Mouse (Mus musculus) heart, adult 8-10 months (tissue): Measurements from ENCODE around the gene Susd3. TPM values are rescaled to one million over a fixed set of nuclear protein-coding genes. Genes with fewer than 3 reads are reported as not detected.

ENCODE experiments used
- DNase-seq: peaks from one replicate; pipeline ENCODE4 v3.0.0; 2022; ENCODE audit warnings: low spot score
- total RNA-seq, 4 experiments: library from RNA; stranded (reverse); gene quantifications; 2 replicates each; pipeline ENCODE4 v1.2.4; 2022

Susd3 gene
- total RNA-seq, 4 experiments from 2014 or later, result 0.31 to 0.78 (median 0.64) TPM

DNA sequence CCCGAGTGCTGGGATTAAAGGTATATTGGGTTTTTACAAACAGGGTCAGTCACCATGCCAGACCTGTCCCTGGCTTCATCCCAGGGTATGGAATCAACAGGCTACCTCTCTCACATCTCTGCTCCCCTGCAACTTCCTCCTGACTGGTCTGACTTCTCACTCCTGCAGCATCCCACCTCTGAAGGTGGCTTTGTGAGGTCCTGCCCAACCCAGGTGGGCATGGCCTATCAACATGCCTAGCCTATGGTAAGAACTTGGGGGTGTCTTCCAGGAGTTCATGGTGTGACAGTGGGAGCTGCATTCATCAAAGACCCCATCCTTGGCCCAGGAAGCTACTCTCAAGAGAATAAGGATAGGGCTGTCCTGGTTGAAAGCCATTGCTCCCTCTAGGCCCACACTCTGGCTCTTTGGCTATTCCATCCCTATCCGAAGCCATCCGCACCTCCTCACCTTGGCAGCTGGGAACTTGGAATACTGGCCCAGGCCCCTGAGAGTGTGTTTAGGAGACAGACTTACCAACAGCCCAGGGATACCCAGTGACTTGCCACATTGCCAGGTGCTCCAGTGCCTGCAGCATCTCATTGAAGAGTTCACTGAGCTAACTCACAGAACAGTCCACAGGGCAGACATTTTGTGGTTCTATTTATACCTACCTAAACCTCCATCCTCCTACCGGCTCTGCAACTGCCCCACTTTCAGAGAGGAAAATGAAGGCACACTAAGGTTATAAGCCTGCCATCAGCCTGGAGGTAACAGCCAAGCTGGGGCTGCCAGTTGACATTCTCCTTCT, 35.6 kb downstream of the Susd3 start:
- no peak for DNase-seq

DNA sequence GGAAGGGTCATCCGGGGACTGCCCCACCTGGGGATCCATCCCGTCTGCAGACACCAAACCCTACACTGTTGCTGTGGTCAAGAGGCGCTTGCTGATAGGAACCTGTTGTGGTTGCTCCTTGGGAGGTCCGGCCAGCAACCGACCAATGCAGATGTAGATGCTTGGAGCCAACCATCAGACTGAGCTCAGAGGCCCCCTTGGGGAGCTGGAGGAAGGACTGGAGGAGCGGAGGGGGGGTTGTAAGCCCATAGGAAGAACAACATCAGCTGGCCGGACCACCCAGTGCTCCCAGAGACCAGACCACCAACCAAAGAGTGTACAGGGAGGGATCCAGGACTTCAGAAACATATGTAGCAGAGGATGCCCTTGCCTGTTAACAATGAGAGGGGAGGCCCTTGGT, 39.2 kb downstream of the Susd3 start:
- DNase-seq, result no peak

DNA sequence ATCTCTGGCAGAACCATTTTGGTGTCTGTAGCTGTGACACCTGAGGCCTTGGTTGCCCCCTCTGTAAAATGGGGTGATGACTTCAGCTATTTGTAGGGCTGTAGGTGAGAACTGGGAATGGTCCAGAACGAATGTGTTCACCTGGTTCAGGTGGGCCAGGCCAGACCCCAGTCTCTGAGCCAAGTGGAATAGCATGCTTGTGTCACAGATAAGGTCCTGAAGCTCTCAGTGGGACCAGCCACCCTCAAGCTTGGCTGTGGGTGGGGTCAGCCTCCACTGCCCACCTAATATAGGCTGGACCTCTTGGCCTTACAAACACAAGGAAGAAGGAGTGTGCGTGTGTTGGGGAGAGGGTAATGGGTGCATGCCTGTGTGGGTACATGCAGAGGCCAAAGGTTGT, 42.2 kb downstream of the Susd3 start:
- DNase-seq, result no peak

DNA sequence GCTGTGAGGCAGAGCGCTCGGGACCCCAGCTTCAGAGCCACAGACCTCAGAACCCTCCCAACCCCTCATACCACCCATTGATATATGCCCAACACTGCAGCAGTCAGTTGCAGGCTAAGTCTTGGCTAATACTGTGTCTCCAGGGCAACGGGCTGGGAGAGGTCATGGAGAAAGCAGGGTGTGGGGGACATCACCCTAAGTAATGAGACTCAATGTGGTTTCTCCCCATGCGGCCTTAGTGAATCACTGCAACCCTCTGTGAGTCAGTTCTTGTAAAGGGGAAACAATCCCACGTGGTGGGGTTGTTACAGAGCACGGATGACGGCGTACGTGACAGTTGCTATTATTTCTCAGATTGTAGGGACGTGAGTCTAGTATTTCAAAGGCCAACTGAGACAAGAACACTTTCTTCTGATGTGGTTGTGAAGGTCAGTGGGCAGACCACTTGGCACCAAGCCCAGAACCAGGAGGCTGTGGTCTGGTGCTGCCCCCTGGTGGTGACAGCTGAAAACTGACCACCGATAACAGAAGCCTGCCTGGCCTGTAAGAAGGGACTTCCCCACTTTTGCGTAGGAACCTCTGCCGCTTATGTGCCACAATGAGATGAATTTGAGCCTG, 43.0 kb downstream of the Susd3 start:
- peak; percentile 82 for DNase-seq

DNA sequence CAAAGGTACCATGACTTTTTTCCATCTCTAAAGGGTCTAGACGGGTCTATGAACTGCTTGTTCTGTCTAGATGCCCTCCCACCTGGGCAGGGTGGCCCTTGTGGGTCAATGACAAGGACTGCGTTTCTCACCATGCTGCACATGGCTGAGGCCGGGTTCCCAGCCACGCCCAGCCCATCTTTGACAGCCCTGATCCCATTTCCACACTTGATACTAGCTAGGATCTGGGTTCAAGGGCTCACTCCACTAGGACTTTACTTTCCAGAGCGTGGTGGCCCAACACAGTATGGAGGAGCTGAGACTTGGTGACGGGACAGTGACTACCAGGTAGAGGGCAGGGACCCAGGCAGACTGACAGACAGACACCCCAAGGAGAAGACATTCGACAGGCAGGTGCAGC, 46.0 kb downstream of the Susd3 start:
- no peak for DNase-seq

DNA sequence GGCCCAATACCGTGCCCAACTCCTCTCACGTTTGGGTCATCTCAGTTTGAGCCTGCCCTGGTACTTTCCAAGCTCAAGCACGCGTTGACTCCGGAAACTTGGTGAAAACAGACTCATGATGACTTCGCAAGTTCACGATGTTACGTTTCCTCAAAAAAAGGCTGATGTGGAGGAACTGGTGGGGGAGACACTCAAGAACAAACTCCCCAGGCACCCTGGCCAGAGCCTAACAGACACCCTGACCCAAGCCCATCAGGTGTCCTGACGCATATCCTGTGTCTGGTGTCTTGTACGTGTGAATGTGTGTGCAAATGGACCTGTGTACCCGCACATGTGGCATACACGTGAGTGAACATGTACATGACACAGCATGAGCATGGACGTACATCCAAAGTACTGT, 47.8 kb downstream of the Susd3 start:
- DNase-seq, result no peak

DNA sequence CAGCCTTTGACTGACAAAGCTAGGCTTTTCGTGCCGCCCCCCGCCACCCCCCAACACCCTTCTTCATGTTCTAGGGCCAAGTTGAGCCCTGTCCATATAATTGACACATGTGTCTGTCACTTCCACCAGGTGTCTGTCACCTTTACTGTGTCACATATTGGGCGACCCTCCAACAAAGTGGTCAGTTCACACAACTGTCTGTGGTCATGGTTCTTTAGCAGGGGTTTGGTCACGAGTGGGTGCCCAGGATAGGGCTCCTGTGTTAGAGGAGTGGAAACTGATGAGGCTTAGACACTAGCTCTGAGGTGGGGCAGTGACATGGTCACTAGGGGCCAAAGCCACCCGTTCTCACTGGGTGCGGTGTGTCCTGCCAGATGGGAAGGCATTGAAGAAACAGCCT, 48.6 kb downstream of the Susd3 start:
- DNase-seq, result no peak

DNA sequence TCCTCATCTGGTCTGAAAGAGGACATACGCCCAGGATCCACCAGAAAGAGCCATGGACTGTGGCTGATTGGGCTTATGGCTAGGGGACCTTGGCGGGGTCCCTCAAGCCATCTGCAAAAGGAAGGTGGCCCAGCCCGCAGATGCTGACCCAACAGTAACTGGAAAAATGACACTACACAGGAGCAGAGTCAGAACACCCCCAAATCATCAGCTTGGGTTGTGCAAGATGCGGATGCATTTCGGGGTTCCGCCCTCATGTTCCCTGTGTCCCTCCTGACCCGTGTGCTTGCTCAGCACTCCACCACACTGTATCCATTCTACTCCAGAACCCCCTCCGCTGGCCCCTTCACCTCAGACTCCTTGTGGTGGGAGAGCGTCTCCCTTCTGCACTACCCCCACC, 49.8 kb downstream of the Susd3 start:
- DNase-seq, result no peak

DNA sequence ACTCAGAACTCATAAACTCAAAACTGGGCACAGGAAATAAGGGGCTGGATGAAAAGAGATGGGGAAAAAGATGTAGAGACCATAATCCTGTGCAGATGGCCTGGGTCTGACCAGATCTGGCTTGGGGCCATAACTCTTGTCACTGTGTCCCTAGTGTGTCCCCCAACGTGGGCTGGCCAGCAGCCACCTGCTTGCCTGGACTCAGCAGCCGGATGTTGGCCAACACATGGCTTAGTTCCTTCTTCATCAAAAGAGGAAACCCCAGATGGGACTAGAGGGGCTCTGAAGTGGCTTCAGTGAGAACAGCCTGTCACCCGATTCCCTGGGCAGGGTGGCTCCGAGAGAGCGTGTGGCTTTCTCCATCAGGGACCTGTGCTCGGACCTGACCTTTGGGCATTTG, 51.7 kb downstream of the Susd3 start:
- DNase-seq, result peak; percentile 49

DNA sequence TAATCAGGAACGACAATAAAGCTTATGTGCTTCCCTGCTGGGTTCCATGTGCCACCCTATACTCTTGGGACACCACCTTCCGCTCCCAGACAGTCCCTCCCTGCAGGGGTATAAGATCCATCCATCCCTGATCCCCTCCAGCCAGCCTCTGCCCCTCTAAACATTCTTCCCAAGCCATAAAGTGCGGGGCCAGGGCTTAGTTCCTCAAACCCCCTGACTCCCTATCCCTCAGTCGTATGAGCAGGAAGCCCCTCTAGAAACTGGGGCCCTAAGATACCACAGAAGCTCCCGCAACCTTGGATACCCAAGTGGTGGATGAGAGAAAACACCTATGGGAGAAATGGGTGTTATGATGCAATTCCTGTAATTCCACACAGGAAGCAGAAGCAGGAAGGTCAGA, 52.3 kb downstream of the Susd3 start:
- DNase-seq, result no peak

DNA sequence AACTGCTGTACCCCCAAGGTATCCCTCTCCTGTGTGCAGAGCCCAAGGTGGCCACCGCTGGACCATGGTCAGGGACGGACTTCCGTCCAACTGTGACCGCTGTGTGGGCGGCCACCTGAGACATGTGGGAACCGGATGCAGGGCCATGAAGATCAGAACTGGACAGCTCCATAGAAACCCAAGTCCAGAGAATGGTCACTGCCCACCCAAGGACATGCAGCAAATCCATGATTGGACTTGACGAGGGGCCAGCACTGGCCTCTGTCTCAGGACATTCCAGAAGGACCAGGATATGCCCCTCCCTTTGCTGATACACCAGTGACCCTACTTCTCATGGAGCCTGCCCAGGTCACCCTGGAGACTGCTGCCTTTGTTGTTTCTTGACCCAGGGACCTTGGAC, 52.9 kb downstream of the Susd3 start:
- DNase-seq, result no peak

DNA sequence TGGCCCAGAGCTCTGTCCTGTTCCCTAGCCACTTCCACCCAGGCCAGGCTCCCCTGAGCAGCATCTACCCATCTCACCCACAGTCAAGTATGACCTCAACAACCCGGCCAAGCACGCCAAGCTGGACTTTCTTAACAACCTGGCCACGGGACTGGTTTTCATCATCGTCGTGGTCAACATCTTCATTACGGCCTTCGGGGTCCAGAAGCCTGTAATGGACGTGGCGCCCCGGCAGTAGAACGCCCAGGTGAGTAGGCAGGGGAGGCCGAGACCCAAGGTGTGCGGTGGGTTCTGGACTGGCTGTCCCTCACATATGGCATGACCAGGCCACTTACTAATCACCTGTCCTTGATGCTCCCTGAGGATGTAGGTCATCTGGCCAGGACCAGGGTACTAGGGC, 53.7 kb downstream of the Susd3 start:
- no peak for DNase-seq

DNA sequence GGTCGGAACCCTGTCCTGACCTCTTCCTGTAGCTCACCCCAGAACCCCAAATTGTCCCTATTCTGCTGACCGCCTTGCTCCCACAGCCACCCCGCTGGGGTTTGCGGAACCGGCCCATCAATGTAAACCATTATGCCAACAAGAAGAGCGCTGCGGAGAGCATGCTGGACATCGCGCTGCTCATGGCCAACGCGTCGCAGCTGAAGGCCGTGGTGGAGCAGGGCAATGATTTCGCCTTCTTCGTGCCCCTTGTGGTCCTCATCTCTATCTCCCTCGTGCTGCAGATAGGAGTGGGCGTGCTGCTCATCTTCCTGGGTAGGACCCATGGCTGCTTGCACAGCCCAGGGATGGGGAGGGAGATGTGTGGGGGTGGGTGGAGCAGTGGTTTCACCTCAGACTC, 54.9 kb downstream of the Susd3 start:
- no peak for DNase-seq

DNA sequence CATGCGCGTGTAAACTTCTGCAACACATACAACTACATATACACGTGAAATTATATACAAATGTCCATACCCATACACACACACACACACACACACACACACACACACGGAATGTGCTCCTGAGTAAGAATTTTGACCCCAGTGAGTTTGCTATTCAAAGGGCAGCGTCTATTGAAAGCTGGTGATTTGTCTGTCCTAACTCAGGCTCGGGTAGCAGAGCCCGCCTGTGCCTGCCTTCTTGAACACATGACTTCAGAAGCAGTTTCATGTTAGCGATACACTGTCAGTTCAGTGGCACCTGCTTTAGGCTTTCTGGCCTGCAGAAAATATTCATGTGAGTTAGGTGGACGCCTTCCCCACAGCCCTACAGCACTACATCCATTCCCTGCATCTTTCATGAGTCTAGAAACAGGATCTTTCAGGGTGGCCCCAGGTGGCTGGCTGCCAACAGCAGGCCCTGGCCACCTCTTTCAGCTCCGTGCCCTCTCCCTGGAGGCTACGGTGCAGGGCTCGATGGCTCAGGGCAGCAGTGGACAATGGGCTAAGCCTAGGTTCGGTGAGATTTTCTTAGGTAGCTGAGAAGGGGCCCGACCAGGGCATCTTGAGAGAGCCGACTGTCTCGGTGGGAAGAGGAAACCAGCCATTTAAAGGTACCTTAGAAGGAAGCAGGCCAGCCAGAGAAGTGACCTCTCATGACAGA, 56.2 kb downstream of the Susd3 start:
- no peak for DNase-seq

DNA sequence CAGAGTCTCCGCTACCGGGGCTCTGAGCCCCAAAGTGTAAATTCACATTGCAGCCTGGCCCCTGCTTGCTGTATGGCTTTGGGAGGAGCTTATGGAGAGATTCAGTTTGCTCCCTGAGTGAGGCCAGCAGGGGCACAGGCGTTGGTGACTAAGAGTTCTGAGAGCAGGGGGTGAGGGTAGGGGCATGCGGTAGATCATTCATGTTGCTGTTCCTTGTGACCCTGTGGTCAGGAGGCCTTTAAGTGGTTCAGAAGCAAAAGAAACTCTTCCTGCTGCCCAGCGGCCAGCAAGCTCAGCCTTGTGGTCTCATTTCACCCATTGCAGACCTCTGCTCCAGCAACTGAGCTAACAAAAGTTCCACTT, 56.9 kb downstream of the Susd3 start:
- DNase-seq, result no peak

DNA sequence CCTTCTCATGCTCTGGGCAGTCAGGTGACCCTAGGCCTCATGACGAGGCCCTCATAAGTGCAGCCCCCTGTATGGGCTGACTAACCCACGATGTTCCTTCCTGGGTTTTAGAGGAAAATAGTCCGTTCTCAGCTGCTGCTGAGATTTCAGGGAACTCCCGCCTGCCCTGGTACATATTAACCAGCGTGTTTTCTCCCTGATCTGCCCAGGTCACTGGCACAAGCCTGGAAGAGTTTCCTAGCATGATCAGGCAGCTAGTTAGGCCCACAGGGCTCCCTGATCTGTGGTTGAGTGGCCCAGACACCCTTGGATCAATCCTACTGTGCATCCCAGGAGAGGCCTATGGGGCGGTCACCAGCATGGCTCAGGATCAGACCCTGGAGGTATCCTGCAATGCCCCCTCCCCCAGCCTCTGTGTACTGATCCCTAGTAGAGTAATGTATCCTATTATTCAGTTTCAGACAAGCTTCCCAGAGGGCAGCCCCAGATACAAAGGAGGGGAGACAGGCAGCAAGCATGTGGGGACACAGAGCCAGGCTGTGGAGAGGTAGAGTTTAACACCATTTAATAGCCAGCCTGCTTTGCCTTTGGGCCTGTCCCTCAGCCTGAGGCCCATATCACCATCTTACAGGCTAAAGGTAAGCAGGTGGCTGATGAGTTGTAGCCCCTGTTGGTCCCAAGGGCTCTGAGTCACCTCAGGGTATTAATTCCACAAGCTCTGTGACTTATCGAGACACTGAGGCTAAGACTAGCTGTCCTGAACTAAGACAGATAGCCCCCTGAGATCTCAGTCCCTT, 57.4 kb downstream of the Susd3 start:
- DNase-seq, result no peak

DNA sequence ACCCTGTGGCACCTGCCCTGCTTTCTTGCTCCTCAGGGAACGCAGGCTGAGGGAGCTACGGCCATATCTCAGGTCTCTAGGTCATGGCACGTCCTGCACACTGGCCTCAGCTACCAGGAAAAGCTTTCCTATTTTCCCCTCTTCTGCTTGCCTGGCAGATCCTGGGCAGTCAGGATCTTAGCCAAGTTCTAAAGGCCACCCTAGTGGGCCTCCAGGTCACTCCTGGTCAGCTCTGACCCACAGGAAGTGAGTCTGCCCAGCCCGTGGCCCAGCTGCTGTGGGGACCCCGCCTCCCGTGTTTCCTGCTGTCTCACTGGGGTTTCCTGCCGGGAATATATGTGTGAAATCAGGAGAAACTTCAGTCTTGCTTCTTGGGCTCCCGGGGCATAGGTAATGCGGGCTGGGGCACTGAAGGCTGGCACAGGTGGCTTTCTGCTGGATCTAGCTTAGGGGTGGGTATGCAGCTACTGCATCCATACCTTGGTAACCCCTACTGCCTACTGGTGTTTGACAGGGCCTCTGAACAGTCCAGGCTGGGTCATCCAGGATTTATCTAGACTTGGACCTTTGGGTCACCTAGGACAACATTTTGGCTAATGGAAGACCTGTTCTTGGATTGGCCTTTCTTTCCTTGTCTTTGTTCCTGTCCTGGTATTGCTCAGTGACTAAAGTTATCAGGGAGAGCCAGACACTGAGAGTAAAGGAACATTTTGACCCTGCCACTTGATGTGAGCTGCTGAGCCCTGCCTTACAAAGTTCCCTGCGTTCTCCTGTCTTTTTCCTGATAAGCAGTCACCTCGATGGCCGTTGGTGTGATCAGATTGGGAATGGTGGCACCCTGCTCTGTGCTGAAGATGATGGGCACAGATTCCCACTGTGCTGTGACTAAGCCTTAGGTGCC, 58.3 kb downstream of the Susd3 start:
- DNase-seq, result peak; percentile 76

DNA sequence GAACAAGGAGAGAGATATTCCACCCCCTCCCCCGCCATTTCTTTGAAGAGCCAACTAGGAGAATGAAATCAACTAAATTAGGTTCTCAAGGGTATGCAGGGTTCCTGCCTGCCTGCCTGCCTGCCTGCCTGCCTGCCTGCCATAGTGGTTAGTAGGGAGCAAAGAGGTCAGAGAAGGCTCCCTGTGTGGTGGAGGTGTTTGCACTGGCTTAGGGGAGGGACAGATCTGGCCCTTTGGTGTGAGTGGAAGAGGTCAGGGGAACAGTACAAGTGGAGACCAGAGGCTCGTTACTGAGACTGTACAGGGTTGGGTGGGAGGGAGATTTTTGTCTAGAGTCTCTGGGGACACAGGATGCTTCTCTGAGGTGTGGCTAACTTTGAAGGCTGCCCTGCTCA, 59.5 kb downstream of the Susd3 start:
- no peak for DNase-seq

DNA sequence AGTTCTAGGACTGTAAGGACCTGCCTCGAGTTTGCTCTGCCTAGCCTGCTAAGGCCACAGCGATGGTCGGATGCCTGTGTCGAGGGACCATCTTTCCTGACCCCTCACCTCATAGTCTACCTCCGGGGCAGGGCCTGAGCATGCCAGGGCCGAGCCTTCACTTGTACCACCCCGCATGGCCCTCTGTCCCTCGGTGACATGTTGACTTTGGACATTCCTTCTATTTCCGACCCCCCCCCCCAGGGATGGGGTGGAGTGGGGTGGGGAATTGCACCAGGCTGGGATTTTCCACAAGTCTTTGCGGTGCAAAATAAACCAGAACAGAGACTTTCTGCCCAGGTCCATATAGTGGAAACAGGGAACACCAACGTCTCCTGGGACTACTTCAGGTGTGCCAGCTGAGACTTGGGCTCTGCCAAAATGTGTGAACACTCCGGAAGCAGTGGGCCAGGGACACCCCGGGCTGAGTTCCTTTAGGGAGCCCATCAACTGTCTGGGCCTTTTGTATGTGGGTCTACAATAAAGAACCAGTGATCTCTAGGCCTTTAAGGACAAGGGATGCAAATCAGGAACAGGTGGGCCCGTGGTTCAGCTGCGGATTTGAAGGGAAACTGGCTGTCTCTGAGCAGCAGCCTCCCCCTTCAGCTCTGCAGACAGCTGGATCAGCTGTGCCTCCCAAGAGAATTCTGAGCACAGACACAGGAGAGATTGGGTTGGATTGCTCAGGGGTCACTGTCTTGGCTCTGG, 60.1 kb downstream of the Susd3 start:
- no peak for DNase-seq
